Mouse (Mus musculus) forebrain, embryonic 13.5 days (tissue): ENCODE results near the gene Sugp1. TPM values are rescaled to one million over a fixed set of nuclear protein-coding genes. Genes with fewer than 3 reads are reported as not detected.

Experiments used
- ATAC-seq: fragments of 200-750 bp; cut with Nextera tagmentation; 2 replicates; pipeline ENCODE4 v1.8.0; 2017
- H3K27ac ChIP-seq: fragments of 300-500 bp; sonication (generic); 2 replicates; pipeline ENCODE4 v1.5.1; 2015; ENCODE audit warnings: inconsistent platforms, mild to moderate bottlenecking, moderate library complexity
- H3K27me3 ChIP-seq: fragments of 300-500 bp; sonication (generic); 2 replicates; pipeline ENCODE4 v1.6.1; 2015; ENCODE audit warnings: mild to moderate bottlenecking, inconsistent platforms
- H3K36me3 ChIP-seq: fragments of 300-500 bp; sonication (generic); 2 replicates; pipeline ENCODE4 v1.6.1; 2015; ENCODE audit warnings: mild to moderate bottlenecking, inconsistent platforms; ENCODE audit not compliant: poor library complexity, severe bottlenecking
- H3K4me1 ChIP-seq: fragments of 300-500 bp; sonication (generic); 2 replicates; pipeline ENCODE4 v1.6.1; 2015; ENCODE audit warnings: inconsistent platforms
- H3K4me2 ChIP-seq: fragments of 300-500 bp; sonication (generic); 2 replicates; pipeline ENCODE4 v1.6.1; 2015; ENCODE audit warnings: inconsistent platforms, mild to moderate bottlenecking, moderate library complexity
- H3K4me3 ChIP-seq: fragments of 300-500 bp; sonication (generic); 2 replicates; pipeline ENCODE4 v1.5.1; 2015; ENCODE audit warnings: mild to moderate bottlenecking, inconsistent platforms
- H3K9ac ChIP-seq: fragments of 300-500 bp; sonication (generic); 2 replicates; pipeline ENCODE4 v1.6.1; 2015; ENCODE audit warnings: mild to moderate bottlenecking, inconsistent platforms
- H3K9me3 ChIP-seq: fragments of 300-500 bp; sonication (generic); replicated peaks from 2 replicates; pipeline ENCODE4 v1.6.1; 2016; ENCODE audit warnings: inconsistent platforms
- WGBS: fragments of 180-500 bp; shearing (Covaris S2); methylation state at CpG from one replicate; pipeline ENCODE4 v1.1.7; 2015; 5-methylcytosine and 5-hydroxymethylcytosine counted together
- polyA plus RNA-seq: library from polyadenylated mRNA; unstranded; fragments of >200 nt; fragmentation: Nextera tagmentation; extraction: Ambion mirVana; gene quantifications from 2 replicates; pipeline ENCODE4 v1.2.1, GENCODE M21; 2015

Gene Sugp1
- polyA plus RNA-seq, 1 experiment from 2014 or later, result 56.2 TPM

DNA sequence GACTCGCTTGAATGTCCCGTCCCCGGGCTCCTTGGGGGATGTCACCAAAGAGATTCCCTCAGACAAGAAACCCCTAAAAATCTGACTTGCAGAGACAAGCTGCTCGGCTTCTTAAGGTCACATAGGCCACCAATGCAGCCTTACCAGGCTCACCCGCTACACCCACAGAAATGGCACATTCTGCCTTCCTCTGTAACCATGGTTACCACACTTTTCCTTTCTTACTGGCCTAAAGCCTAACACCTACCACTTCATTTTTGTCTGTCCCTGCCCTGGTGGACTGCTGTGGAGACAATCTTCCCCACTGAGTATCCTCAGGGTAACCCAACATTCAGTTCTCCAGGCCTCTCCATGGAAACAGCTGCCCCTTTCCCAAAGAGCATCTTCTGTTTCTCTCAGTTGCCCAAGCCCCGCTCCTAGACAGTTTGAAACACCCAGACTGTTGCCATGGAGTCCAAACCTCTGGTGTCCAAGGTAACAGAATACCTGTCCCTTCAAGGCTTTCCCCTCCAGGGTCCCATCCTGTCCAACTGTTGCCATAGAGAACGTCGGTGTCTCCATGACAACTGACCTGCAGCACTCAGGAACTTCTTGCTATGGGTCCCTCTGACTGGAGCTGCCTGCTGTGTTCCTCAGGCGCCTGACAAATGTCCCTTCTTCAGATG lies 46.8 kb downstream of the Sugp1 start:
- no peak overlapping the region for H3K27ac ChIP-seq
- peaks cover 24% of the 10 kb centered on the region for H3K4me1 ChIP-seq
- H3K4me3 ChIP-seq, result no peak overlapping the region
- peaks cover 60% of the 10 kb centered on the region for H3K27me3 ChIP-seq
- no peak overlapping the region for H3K4me2 ChIP-seq
- 0 out of 2 replicates have a peak, but pooled peaks have one; percentile 5 for ATAC-seq
- H3K9me3 ChIP-seq, result no peaks in the 10 kb centered on the region
- 57% methylated on average over 9 of the region's 9 CpGs for WGBS
- peaks cover 15% of the 10 kb centered on the region for H3K36me3 ChIP-seq
- H3K9ac ChIP-seq, result no peak overlapping the region

DNA sequence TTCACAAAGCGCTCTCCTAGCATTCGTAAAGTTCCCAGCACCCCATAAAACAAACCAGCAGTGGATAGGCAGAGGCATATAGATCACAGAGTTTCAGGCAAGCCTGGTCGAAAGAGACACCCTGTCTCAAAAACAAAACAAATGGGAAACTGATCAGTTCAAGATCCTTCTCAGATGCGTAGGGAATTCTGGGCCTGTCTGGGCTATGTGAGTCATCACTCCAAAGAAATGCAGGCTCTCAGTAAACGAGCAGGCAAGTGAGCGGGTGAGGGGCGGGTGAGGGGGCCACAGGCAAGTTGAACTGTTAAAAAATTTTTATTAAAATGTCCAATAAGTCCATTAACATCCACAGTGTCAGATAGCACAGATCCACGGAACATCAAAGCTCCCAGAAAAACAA lies 50.2 kb downstream of the Sugp1 start:
- H3K27me3 ChIP-seq, result peaks cover 26% of the 10 kb centered on the region
- 67% methylated on average over 8 of the region's 8 CpGs for WGBS
- no peak for ATAC-seq
- H3K9ac ChIP-seq, result no peak overlapping the region
- peaks cover 48% of the 10 kb centered on the region for H3K36me3 ChIP-seq
- 0 out of 2 replicates have a peak, but pooled peaks cover under 1% of the 10 kb centered on the region for H3K9me3 ChIP-seq
- peaks cover 18% of the 10 kb centered on the region for H3K4me1 ChIP-seq
- no peak overlapping the region for H3K4me3 ChIP-seq
- no peak overlapping the region for H3K27ac ChIP-seq
- H3K4me2 ChIP-seq, result no peak overlapping the region

DNA sequence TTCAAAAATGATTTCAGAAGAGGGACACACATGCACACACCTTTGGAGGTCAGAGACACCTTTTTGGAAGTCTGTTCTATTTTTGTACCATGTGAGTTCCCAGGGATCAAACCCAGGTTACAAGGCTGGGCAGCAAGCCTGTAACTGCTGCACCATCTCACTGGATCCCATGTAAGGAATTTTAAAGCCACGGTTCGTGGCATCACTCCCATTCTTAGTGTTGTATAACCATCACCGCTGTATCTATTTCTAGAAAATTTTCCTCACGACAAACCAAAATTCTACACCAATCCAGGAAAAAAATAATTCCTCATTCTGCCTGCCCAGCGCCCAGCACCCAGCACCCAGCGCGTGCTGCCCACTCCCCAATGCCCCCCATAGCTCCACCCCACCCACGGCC lies 56.7 kb downstream of the Sugp1 start:
- Histone ChIP-seq H3K4me1 (no peaks in the 10 kb centered on the region), H3K27me3 (no peaks in the 10 kb centered on the region), H3K27ac (no peak overlapping the region), H3K4me3 (no peak overlapping the region), H3K36me3 (peaks cover 98% of the 10 kb centered on the region), H3K9me3 (peaks cover 7% of the 10 kb centered on the region; the same call in 1 of the 2 replicates), H3K9ac (no peak overlapping the region), H3K4me2 (no peak overlapping the region)
- no peak for ATAC-seq
- WGBS, result 73% methylated on average over 8 of the region's 8 CpGs

DNA sequence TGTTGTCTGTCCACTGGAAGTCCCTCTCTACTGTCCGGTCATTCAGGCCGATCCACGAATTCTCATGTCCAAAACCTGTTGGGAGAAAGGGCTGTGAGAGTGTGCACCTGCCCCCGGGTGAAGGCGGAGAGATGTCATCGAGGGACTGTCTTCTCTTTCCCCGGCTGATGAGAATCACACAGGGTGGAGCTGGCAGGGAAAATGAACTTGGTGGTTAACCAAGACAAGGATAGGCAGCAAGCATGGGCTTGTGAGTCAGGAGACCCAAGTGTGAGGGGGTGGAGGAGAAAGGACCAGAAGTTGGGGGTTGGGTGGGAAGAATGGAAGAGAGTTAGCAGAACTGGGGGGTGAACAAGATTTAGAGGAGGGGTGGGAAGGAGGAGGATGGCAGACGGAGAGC lies 57.6 kb downstream of the Sugp1 start:
- peaks cover 96% of the 10 kb centered on the region for H3K36me3 ChIP-seq
- H3K4me3 ChIP-seq, result no peak overlapping the region
- H3K27me3 ChIP-seq, result no peaks in the 10 kb centered on the region
- H3K4me2 ChIP-seq, result no peak overlapping the region
- H3K9me3 ChIP-seq, result peaks cover 7% of the 10 kb centered on the region; the same call in 1 of the 2 replicates
- peaks cover 6% of the 10 kb centered on the region; the same call in 1 of the 2 replicates for H3K4me1 ChIP-seq
- WGBS, result 95% methylated on average over 8 of the region's 8 CpGs
- no peak overlapping the region for H3K27ac ChIP-seq
- no peak overlapping the region for H3K9ac ChIP-seq
- no peak for ATAC-seq

DNA sequence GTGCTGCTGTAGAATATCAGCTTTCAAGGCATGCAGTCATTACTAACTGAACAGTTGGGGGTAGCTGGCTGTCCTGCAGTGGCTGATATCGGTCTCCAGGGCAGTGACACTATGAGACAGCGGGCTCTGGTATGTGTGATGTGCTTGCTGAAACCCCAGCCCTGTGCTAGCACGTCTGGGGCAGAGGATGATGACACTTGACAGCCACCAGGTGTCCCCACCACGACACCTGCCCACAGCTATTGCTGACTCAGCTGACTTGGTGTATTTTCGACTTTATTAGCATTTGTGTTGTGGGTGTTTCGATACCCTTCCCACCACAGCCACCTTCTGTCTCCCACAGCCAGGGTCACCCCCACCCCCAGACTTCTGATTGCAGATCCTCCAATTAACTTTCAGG lies 61.9 kb downstream of the Sugp1 start:
- Histone ChIP-seq H3K4me3 (no peak overlapping the region), H3K9me3 (no peaks in the 10 kb centered on the region), H3K27me3 (no peaks in the 10 kb centered on the region), H3K4me1 (peaks cover 10% of the 10 kb centered on the region; the same call in 1 of the 2 replicates), H3K9ac (no peak overlapping the region), H3K36me3 (peaks cover 93% of the 10 kb centered on the region), H3K27ac (no peak overlapping the region), H3K4me2 (no peak overlapping the region)
- ATAC-seq, result peak; percentile 29; the same call in 1 of the 2 replicates
- WGBS, result 20% methylated on average over 6 of the region's 6 CpGs

DNA sequence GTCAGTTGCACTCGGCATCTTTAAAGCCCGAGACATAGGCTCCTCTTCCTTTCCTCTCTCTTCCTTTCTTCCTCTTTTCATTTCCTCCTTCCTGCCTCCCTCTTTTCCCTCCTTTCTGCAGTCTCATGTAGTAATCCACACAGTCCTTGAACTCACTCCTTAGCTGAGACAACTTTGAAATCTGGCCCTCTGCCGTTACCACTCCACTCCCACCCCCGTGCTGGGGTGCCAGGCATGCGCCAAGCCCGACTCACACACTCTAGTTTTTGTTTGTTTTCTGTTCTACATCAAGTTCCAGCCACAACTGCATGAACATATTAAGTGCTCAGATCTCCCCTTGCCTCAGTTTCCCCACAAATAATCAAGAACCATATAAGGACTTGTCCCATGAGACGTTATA lies 62.3 kb downstream of the Sugp1 start:
- WGBS, result 88% methylated on average over 7 of the region's 7 CpGs
- peaks cover 14% of the 10 kb centered on the region; the same call in 1 of the 2 replicates for H3K4me1 ChIP-seq
- no peaks in the 10 kb centered on the region for H3K9me3 ChIP-seq
- no peak overlapping the region for H3K4me2 ChIP-seq
- no peaks in the 10 kb centered on the region for H3K27me3 ChIP-seq
- H3K4me3 ChIP-seq, result no peak overlapping the region
- ATAC-seq, result no peak
- peaks cover 93% of the 10 kb centered on the region for H3K36me3 ChIP-seq
- H3K9ac ChIP-seq, result no peak overlapping the region
- no peak overlapping the region for H3K27ac ChIP-seq

DNA sequence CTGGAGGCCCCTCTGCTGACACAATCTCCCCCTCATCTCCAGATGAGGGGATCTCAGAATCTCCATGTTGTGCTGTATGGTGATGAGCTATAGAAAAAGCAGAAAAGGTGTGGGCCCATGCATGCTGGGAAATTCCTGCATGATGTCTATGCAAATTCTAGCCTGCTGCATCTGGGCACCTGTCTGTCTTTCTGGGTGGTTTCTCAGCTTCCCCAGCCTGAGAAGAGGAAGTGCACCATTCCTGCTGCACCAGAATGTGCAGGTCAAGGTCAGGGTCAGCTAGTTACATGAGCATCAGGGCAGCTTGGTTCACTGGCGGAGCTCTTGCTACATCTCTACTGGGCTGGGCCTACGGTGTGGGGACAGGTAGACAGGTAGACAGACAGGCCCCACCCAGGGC lies 67.8 kb downstream of the Sugp1 start:
- no peak for ATAC-seq
- H3K4me3 ChIP-seq, result no peak overlapping the region
- H3K9me3 ChIP-seq, result no peaks in the 10 kb centered on the region
- no peak overlapping the region for H3K27ac ChIP-seq
- H3K4me2 ChIP-seq, result no peak overlapping the region
- peaks cover 44% of the 10 kb centered on the region for H3K27me3 ChIP-seq
- H3K36me3 ChIP-seq, result peaks cover 97% of the 10 kb centered on the region
- WGBS, result 85% methylated on average over 2 of the region's 2 CpGs
- H3K4me1 ChIP-seq, result peaks cover 25% of the 10 kb centered on the region
- H3K9ac ChIP-seq, result no peak overlapping the region

DNA sequence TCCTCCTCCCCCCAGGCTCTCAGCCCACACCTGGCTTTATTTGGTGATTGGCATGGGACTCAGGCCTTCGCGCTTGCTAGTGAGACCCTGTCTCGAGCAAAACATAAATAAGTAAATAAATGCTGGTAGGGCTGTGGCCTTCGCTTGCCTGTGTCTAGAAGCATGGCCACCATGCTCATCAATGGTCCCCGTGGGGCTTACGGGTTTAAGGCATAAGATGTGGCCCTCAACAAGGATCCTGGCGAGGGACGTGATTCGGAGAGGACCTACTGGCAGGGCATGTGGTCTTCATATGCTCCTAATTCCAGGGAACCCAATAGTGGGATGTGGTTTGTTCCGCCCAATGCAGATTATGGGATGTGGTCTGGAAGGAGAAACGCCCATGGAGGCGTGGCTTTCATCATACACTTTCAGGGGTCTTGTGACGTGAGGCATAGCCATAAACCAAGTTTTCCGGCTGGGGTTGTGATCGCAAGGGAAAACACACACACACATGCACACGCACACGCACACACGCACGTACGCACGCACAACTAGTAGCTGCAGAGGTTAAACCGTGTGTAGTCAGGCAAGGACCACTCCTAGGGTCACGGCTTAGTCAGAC lies 68.7 kb downstream of the Sugp1 start:
- no peak overlapping the region for H3K4me3 ChIP-seq
- H3K27ac ChIP-seq, result no peak overlapping the region
- H3K27me3 ChIP-seq, result peaks cover 44% of the 10 kb centered on the region
- ATAC-seq, result no peak
- WGBS, result 65% methylated on average over 23 of the region's 23 CpGs
- H3K4me1 ChIP-seq, result peaks cover 26% of the 10 kb centered on the region
- no peak overlapping the region for H3K4me2 ChIP-seq
- no peaks in the 10 kb centered on the region for H3K9me3 ChIP-seq
- peaks cover 99% of the 10 kb centered on the region for H3K36me3 ChIP-seq
- no peak overlapping the region for H3K9ac ChIP-seq

DNA sequence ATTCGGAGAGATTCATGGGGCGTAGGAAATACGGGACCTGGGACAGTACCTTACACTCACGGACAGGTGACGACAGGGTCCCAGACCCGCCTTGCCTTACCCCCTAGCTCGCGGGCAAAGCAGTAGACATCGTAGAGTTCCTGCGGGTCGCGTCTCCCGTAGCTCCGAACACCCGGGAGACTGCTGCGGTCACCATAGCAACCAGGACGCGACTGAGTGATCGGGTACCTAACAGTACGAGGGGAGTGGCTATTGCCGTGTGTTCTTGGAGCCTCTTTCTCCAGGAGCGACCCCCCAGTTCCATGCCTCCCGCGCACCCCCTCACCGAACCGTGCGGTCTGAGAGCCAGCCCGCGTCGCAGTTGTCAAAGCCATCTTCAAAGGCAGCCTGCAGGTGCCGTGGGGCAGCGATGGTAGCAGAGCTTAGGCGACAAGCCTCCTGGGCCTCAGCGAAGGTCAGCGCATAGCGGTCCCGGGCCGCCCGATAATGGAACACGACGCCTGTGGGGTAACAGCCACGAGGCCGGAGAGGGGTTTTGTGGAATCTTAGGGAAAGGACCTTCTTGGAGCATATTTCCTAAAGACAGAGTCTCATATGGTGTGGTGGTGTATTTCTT lies 69.9 kb downstream of the Sugp1 start:
- peak; percentile 20; the same call in 1 of the 2 replicates for ATAC-seq
- 9% methylated on average over 43 of the region's 43 CpGs for WGBS
- H3K4me2 ChIP-seq, result peak overlapping the region; percentile 18
- H3K4me3 ChIP-seq, result peak overlapping the region; percentile 4; the same call in 1 of the 2 replicates
- H3K27ac ChIP-seq, result no peak overlapping the region
- peaks cover 38% of the 10 kb centered on the region for H3K4me1 ChIP-seq
- peaks cover 95% of the 10 kb centered on the region for H3K36me3 ChIP-seq
- peak overlapping the region; percentile 53; the same call in 1 of the 2 replicates for H3K9ac ChIP-seq
- H3K9me3 ChIP-seq, result no peaks in the 10 kb centered on the region
- H3K27me3 ChIP-seq, result peaks cover 44% of the 10 kb centered on the region

DNA sequence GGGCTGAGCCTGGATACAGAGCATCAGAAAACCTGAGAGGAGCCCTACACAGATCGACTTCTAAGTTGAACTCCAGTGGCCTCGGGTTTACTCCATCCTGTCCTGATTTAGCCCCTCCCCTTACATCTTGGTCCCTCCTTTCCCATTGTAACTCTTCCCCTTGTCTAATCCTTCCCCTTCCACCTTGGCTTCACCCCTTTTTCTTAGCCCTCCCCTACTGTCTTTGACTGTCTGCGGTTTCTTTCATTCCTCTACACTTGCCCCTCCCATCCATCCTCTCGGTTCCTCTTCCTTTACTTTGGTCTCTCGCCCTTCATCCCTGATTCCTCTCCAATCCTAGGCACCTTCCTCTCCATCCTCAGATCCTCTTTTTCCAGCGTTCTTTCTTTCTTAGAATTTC lies 71.9 kb downstream of the Sugp1 start:
- 19% methylated on average over 6 of the region's 6 CpGs for WGBS
- Histone ChIP-seq H3K4me3 (no peak overlapping the region), H3K9me3 (no peaks in the 10 kb centered on the region), H3K4me2 (no peak overlapping the region), H3K27me3 (peaks cover 44% of the 10 kb centered on the region), H3K27ac (no peak overlapping the region), H3K36me3 (peaks cover 75% of the 10 kb centered on the region), H3K4me1 (peaks cover 47% of the 10 kb centered on the region), H3K9ac (0 out of 2 replicates have a peak overlapping the region, but pooled peaks have one; percentile 8)
- ATAC-seq, result no peak

DNA sequence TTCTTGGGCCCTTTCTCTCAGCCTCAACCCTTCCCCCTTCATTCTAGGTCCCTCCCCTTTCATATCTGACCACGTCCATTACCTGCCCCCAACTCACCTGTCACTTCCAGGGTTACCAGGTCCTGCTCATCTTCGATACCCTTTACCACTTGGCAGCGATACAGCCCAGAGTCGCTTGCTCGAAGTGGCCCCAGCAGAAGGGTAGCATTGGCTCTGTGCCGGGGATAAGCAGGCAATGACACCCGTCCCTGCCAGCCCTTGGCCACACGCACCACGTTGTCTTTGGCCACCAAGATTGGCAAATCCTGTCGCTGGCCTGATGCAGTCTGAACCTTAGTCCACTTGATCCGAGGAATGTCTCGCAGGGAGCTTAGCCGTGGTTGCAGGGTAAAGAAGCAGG lies 72.3 kb downstream of the Sugp1 start:
- no peak overlapping the region for H3K4me2 ChIP-seq
- H3K36me3 ChIP-seq, result peaks cover 71% of the 10 kb centered on the region
- no peak overlapping the region for H3K27ac ChIP-seq
- peaks cover 44% of the 10 kb centered on the region for H3K27me3 ChIP-seq
- no peak for ATAC-seq
- no peak overlapping the region for H3K4me3 ChIP-seq
- H3K9me3 ChIP-seq, result no peaks in the 10 kb centered on the region
- WGBS, result 71% methylated on average over 13 of the region's 13 CpGs
- peaks cover 47% of the 10 kb centered on the region for H3K4me1 ChIP-seq
- H3K9ac ChIP-seq, result 0 out of 2 replicates have a peak overlapping the region, but pooled peaks have one; percentile 8

DNA sequence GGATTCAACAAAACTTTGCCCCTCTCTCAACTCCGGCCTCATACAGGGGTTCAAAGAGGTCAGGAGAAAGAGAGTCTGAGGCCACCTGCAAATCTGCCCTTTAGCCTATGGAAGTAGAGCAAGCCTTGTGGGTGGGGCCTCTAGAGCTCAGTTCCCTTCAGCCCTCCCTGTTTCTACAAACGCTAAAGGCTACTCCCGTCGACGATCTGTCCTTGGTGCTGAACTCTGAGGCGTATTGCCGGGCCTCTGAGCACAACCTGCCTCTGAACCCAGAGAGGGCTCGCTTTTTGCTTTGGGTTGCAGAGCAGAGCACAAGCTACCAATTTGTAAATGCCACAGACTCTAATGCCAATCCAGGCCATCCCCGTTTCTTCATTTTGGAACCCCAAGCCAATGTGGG lies 75.0 kb downstream of the Sugp1 start:
- peak overlapping the region; percentile 69 for H3K4me3 ChIP-seq
- H3K4me2 ChIP-seq, result peak overlapping the region; percentile 88
- H3K36me3 ChIP-seq, result peaks cover 44% of the 10 kb centered on the region
- no peak for ATAC-seq
- H3K9ac ChIP-seq, result peak overlapping the region; percentile 95
- H3K4me1 ChIP-seq, result peaks cover 40% of the 10 kb centered on the region
- no peak overlapping the region for H3K27ac ChIP-seq
- no peaks in the 10 kb centered on the region for H3K9me3 ChIP-seq
- peaks cover 26% of the 10 kb centered on the region for H3K27me3 ChIP-seq
- WGBS, result 10% methylated on average over 9 of the region's 9 CpGs
